Mouse (Mus musculus) c-Kit-negative CD71-positive TER-119-positive erythroid progenitor cells, embryonic 14.5 days (primary cell): Measurements from ENCODE around the gene Olfr1043.
"Not testable (repeated sequence)": the region's sequence is repeated elsewhere in the genome, so short reads cannot be mapped to it uniquely, and the experiment has no call there.

ENCODE experiments used
- DNase-seq: peaks from one replicate; pipeline ENCODE4 v3.0.0-alpha.2; 2013; ENCODE audit warnings: low read depth, low spot score

The Olfr1043 gene

DNA sequence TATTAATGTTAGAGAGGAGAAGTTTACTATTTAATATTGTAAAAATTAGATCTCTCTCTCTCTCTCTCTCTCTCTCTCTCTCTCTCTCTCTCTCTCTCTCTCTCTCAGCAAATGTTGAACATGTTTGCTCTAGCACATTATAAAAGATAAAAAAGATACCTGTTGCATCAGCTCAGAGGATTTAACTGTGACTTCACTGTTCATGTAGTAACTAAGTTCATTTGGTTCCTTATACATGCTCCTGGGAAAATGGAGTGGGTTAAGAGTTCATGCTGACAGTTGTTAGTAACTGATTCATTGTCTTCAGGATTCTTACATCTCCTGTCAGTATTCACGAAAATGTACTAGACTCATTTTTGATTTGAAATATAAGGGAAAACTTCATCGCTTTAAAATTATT, at the start of gene Olfr1043:
Olfr1043 (minus strand) TSS at position 101 of the 400 bp plus-strand sequence.
- no peak for DNase-seq

DNA sequence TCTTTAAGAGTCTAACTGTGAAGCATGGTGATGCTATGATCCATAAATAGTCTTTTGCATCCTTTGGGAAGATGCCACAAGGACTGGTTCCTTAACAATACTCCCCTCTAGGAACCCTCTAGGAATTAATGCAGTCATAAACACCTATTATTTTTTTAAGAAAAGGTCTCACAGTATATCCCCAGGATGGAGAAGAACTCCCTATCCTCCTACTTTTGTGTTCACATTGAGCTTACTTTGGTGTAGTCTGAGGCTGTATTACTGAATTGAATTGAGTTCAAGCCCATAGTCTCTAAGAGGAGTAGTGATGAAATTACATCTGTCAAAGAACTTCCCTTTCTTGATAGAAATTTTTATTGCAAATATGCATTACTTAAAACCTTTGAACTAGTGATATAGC, 35.6 kb upstream of the Olfr1043 start, which contains the start of gene Olfr1045:
Olfr1045 (minus strand) TSS at position 101 of the 400 bp plus-strand sequence.
- DNase-seq = no peak

DNA sequence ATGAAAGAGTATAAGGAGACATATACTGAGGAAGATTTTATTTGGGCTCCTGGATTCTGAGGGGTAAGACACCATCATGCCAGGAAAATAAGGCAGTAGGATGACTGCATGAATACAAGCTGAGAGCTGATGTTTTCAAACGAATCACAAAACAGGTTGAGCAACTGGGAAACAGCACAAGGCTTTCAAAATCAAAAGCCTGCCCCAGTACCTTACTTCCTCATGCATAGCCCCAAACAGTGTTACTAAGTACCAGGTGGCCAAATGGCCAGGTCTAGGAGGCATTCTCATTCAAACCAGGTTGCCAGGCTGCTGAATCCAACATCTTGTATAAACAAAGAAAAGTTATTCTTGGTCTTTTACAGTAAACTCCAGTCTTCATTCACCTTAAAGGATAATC, 28.5 kb upstream of the Olfr1043 start:
- no peak for DNase-seq

DNA sequence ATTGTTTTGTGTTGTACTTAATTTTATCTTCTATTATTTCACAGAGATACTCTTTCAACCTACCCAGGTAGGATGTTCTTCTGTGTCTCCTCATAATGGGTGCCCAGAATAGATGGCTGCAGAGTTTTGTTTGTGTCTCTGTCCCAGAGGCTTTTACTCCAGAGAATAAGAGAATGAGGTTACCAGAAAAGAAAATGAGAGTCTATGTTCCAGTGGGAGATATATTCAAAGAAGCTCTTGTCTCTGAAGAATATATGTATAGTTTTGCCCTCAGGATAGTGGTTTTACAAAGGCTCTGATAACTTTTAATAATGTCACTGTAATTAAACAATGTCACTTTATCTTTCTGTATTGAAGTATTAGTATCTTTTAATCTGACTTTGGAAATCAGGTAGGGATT, 18.3 kb upstream of the Olfr1043 start, which contains the start of gene Olfr52:
Olfr52 (minus strand) TSS at position 101 of the 400 bp plus-strand sequence.
- DNase-seq = no peak

DNA sequence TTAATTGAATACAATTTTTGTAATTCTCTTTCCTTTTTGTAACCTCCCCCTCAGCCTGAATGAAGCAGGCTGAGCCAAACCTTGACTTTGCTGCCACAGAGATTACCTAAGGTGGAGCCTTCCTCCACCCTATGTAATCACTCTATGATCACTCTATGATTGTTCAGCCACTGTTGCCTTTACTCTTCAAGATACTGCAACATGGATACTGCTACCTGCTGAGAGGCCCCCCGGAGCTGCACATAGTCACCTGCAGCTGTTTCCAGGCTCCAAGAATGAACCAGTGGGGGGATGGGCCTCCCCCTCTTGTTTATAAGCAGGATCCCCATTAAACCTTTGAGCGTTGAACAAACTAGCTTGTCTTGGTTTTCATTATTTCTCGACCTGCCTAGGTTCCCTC, 12.6 kb upstream of the Olfr1043 start:
- DNase-seq = no peak

DNA sequence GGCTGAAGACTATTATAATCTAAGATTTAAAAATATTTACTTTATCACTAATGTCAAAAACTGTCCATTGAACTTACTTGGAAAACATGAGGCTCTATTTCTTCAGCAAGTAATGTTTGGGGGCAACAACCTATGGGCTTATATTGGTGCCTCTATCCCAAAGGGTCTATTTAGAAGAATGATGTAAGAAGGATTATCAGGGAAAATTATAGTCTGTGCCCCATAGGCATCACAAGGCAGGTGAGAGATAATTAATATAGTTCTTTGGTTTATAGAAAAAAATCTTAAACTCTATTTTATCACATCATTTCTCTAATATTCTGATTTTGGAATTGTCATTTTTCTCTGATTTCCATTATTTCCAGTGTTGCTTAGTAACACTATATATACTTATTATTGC, 10.4 kb upstream of the Olfr1043 start, which contains the start of gene Olfr1044:
Olfr1044 (minus strand) TSS at position 101 of the 400 bp plus-strand sequence.
- DNase-seq = no peak

DNA sequence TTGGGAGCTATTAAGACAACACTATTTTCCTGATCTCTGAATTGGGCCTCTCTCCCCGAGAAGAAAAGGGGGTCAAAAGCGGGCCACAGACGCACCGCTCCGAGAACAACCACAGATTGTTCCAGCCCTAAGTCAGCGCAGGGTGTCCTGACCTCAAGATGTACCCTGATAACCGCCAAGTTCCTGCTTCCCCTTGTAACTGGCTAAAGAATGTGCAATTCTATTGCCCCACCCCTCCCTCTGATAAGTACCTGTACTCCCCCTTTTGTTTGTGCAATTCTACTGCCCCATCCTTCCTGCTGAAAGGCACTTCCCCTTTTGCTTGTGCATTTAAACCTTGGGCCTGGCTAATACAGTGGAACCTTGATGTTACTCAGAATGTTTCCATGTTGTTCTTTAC, 8.1 kb upstream of the Olfr1043 start:
- DNase-seq = not testable (repeated sequence)

DNA sequence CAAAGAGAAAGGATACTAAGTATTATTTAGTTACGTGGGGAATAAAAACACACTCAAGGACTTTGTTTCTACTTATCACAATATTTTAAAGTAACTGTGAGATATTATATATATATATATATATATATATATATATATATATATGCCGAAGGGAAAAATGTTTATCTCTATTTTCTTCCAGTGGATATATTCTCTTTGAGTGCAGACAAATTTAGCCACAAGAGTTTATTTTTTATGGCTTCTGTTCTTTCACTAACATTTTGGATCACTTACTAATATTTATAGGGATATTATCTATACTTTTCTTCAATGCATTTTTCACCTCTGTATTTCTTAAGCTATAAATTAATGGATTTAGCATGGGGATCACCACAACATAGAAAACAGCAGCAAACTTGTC, 5.6 kb downstream of the Olfr1043 start, which contains the start of gene Olfr1042:
Olfr1042 (minus strand) TSS at position 101 of the 400 bp plus-strand sequence.
- no peak for DNase-seq

DNA sequence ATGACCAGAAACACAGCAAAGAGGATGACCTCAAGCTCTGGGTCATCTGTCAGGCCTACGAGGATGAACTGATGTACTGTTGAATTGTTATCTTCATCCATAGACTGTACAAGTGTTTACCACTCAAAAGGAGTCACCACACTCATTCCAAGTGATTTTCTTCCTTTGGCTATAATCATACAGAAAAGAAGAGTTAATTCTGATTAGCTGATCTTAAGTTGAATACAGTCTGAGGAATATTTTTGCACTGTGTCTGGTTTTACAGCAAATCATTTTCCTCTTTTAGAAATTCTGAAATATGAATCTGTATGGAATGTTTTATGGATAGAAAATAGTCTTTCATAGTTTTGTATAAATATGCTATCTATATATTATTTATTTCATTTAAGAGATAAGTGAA, 20.7 kb downstream of the Olfr1043 start, which contains the start of gene Olfr1040:
Olfr1040 (minus strand) TSS at position 101 of the 400 bp plus-strand sequence.
- DNase-seq = no peak

DNA sequence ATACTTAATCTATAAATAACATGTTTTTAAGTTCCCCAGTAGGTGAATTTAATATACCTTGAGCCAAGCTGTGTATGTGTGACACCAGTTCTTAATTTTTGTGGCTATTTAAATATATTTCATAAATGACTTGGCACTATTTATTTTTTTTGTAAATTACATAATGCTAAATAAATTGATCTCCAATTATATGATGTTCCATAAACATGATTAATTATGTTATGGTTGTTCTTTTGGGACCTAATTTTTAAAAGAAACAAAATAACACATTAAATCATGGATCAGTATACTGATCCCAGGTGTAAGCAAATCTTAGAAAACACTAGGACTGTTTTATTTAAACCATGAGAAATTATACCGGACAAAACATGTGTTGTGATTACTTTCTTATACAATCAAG, 31.5 kb downstream of the Olfr1043 start, which contains the start of gene Olfr1039:
Olfr1039 (minus strand) TSS at position 101 of the 400 bp plus-strand sequence.
- DNase-seq = no peak
